Mouse (Mus musculus): ENCODE measurements around the gene A030005L19Rik. TPM values are rescaled to one million over a fixed set of nuclear protein-coding genes. Genes with fewer than 3 reads are reported as not detected.
"Not testable (repeated sequence)": the region's sequence is repeated elsewhere in the genome, so short reads cannot be mapped to it uniquely, and the experiment has no call there.

Gene A030005L19Rik
- not detected for total RNA-seq (2021)
- long read RNA-seq, experiment 1, result 0 reads
- long read RNA-seq, experiment 2, result 0 reads

GRCm38 (mm10) chr1:82913025-82913424 lies at the start of gene A030005L19Rik:
Gene A030005L19Rik, plus strand, starts transcription at chr1:82913325.
- DNase-seq (ENCODE audit: low spot score), result no peak

GRCm38 (mm10) chr1:82870202-82870601 lies 42.9 kb upstream of the A030005L19Rik start:
- no peak for DNase-seq (ENCODE audit: low spot score)

- DNase-seq (ENCODE audit: low spot score), result no peak
Observed at GRCm38 (mm10) chr1:82879172-82879571, 34.0 kb upstream of the A030005L19Rik start.

DNA sequence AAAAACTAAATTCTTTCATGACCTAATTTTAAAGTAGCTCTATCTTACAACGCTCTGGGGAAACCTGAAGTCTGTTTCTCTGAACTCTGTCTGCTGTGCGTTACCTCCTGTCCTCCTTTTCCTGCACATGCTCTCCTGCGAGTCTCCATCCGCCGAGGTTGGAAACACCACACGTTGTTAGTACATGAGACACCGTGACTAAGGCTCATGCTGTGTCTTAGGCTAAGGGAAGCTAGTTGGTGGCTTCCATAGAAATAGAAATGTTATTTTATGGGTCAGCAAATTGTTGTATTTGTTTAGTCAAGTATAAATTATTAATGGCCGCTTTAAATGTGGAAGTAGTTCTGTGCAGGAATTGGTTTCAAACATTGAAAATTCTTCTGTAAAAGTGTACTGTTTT lies 32.9 kb upstream of the A030005L19Rik start:
- no peak for DNase-seq (ENCODE audit: low spot score)

- no peak for DNase-seq (ENCODE audit: low spot score)
Observed at GRCm38 (mm10) chr1:82893269-82893668, 19.9 kb upstream of the A030005L19Rik start.

DNA sequence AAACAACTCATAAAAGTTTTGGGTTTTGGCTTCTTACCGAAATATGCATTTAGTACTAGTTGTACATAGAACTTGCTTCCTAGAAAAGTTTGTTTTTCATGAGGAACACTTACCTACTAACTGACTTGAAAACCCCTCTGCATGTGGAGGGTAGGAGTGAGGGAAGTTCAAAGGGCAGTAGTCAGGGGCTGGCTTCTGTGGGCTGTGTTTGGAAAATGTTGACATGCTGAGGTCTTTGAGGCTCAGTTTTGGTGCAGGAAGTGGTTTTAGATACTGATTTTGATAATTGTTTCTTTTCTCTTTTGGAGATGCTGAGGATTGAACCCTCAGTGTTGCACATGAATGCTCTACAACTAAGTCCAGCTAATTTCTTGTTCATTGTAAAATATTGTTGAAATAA lies 12.6 kb upstream of the A030005L19Rik start:
- DNase-seq (ENCODE audit: low spot score), result no peak

DNA sequence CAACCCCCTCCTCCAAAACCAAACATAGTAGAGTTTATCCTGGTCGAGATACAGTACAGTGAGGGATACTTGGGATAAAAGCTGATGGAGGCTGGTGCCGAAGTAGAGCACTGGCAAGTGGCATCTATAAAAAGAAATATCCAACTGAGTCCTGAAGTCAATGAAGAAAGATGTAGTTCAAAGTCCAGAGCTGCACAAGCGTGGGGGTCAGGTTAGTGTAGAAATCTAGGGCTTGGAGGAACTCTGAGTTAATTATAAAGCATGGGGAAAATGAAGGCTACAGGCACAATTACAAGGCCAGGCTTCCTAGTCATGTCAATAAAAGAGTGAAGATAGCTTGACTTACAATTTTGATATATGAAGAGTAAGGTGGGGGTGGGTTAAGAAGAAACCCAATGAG lies 11.9 kb upstream of the A030005L19Rik start:
- no peak for DNase-seq (ENCODE audit: low spot score)

DNA sequence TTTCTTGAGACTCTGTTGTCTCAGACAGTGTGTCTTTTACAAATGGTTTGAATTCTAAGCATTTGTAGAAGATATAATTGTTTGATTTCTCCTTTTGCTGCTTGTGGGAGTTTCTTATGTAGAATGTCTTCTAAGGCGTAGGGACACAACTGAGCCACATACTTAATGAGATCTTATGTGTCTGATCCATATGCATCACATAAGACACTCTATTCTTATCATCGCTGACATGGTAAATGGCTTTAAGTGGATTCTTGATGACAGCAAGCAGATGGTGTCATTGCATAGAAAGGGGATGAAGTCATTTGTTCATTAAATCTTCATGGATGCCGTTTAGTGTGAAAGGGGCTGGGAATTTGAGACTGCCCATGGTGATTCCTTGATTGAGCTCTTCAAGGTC lies 7.2 kb upstream of the A030005L19Rik start:
- DNase-seq (ENCODE audit: low spot score), result no peak

GRCm38 (mm10) chr1:82913434-82913833 lies 309 bp downstream of the A030005L19Rik start:
- DNase-seq (ENCODE audit: low spot score), result not testable (repeated sequence)

GRCm38 (mm10) chr1:82924650-82925049 lies 11.5 kb downstream of the A030005L19Rik start, which contains the start of gene A030014E15Rik:
Gene A030014E15Rik, plus strand, starts transcription at chr1:82924917.
- no peak for DNase-seq (ENCODE audit: low spot score)

GRCm38 (mm10) chr1:82930558-82930957 lies 17.4 kb downstream of the A030005L19Rik start:
- not testable (repeated sequence) for DNase-seq (ENCODE audit: low spot score)

DNA sequence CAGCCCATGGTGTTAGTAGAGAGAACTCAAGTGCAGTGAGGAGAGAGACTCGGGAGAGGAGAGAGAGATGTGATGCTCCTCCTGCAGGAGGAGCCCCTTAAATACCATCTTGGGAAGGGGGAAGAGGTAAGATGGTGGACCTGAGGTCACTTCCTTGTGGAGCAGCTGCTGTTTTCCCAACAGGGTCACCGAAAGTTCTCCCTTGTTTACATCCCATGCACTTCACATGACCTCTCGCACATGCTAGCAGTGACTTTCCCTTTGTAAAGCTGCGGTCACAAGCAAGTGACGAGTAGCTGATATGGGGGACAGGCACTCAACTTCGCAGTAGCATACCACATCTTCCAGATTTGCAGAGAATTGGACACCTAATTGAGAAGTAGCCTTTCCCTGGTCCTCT lies 18.2 kb downstream of the A030005L19Rik start, which contains the start of gene Gm6217:
Gene Gm6217 (minus strand): TSS at position 74 of the 400 bp plus-strand sequence.
- not testable (repeated sequence) for DNase-seq (ENCODE audit: low spot score)

- no peak for DNase-seq (ENCODE audit: low spot score)
Observed at GRCm38 (mm10) chr1:82938666-82939065, 25.5 kb downstream of the A030005L19Rik start.

GRCm38 (mm10) chr1:82942505-82942904 lies 29.4 kb downstream of the A030005L19Rik start:
- not testable (repeated sequence) for DNase-seq (ENCODE audit: low spot score)

GRCm38 (mm10) chr1:82943295-82943694 lies 30.2 kb downstream of the A030005L19Rik start, which contains the start of gene A030003K21Rik:
Gene A030003K21Rik, minus strand, starts transcription at chr1:82943388.
- DNase-seq (ENCODE audit: low spot score), result not testable (repeated sequence)

DNA sequence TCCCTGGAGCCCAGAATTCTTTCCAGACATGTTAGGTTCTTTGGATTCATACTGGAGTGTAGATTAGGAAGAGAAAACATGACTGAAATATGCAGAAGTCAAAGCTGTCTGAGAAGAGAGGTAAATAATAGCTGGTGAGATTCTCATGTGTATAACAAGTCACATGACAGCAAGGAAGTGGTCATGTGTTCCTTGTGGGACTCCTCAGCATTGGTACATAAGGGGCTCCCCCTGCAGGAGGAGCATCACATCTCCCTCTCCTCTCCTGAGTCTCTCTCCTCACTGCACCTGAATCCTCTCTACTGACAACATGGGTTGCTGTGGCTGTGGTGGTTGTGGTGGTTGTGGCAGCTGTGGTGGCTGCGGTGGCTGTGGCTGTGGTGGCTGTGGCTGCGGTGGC lies 32.9 kb downstream of the A030005L19Rik start:
- not testable (repeated sequence) for DNase-seq (ENCODE audit: low spot score)

- DNase-seq (ENCODE audit: low spot score), result no peak
Observed at GRCm38 (mm10) chr1:82948601-82949000, 35.5 kb downstream of the A030005L19Rik start.

DNA sequence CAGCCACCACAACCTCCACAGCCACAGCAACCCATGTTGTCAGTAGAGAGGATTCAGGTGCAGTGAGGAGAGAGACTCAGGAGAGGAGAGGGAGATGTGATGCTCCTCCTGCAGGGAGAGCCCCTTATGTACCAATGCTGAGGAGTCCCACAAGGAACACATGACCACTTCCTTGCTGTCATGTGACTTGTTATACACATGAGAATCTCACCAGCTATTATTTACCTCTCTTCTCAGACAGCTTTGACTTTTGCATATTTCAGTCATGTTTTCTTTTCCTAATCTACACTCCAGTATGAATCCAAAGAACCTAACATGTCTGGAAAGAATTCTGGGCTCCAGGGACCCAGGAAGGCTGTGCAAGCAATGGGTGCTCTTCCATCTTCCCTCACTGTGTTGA lies 42.8 kb downstream of the A030005L19Rik start, which contains the start of gene Gm7544:
Gene Gm7544 (minus strand): TSS at position 101 of the 400 bp plus-strand sequence.
- DNase-seq (ENCODE audit: low spot score), result not testable (repeated sequence)

DNA sequence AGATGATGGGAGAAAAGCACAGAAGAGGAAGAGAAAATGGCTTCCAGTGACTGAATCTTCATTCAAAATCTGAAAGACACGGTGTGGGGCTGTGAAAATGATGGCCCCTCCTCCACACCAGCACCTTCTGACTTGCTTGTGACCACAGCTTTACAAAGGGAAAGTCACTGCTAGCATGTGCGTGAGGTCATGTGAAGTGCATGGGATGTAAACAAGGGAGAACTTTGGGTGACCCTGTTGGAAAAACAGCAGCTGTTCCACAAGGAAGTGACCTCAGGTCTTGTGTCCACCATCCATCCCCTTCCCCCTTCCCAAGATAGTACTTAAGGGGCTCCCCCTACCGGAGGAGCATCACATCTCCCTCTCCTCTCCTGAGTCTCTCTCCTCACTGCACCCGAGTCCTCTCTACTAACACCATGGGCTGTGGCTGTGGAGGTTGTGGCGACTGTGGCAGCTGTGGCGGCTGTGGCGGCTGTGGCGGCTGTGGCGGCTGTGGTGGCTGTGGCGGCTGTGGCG lies 46.8 kb downstream of the A030005L19Rik start, which contains the start of gene Gm47955:
Gene Gm47955 (plus strand): TSS at position 417 of the 516 bp plus-strand sequence.
- no peak for DNase-seq (ENCODE audit: low spot score)

All from gastrocnemius, adult 18-20 months (tissue).